Mouse (Mus musculus): ENCODE measurements at regions not wholly inside any gene's neighbourhood (a gene's known extent, or its start where the extent isn't known, plus 50 kb on each side); places are given as distances from the start of the nearest gene placed in this dataset.

- Histone ChIP-seq H3K4me1 (ENCODE audit: control insufficient read depth, insufficient read depth, low read length) (no peaks in the 10 kb centered on the region; the same call in 1 of the 2 replicates), H3K4me3 (replicated peaks; ENCODE audit: control insufficient read depth, low read depth, low read length) (no peak overlapping the region), H3K27ac (ENCODE audit: control insufficient read depth, insufficient read depth, low read depth, low read length, poor library complexity) (no peak overlapping the region)
- WGBS: 43% methylated on average over 3 of the region's 3 CpGs
- TF ChIP-seq POLR2A (IDR thresholded peaks at IDR 0.05; ENCODE audit: borderline replicate concordance, control insufficient read depth, low read depth, low read length): no peak
- TF ChIP-seq CTCF (IDR thresholded peaks at IDR 0.05; ENCODE audit: control insufficient read depth, insufficient read depth, low read length): no peak
These were observed 238.0 kb downstream of the Fam49a start for GRCm38 (mm10) chr12:12499903-12500302.

- TF ChIP-seq CTCF (IDR thresholded peaks at IDR 0.05; ENCODE audit: control insufficient read depth, insufficient read depth, low read length) (no peak), POLR2A (IDR thresholded peaks at IDR 0.05; ENCODE audit: borderline replicate concordance, control insufficient read depth, low read depth, low read length) (no peak)
- Histone ChIP-seq H3K4me1 (ENCODE audit: control insufficient read depth, insufficient read depth, low read length) (no peaks in the 10 kb centered on the region; the same call in 1 of the 2 replicates), H3K27ac (ENCODE audit: control insufficient read depth, insufficient read depth, low read depth, low read length, poor library complexity) (no peak overlapping the region), H3K4me3 (replicated peaks; ENCODE audit: control insufficient read depth, low read depth, low read length) (no peak overlapping the region)
These were observed 236.7 kb downstream of the Fam49a start for GRCm38 (mm10) chr12:12498621-12499020.

- TF ChIP-seq CTCF (IDR thresholded peaks at IDR 0.05; ENCODE audit: control insufficient read depth, insufficient read depth, low read length) (no peak), POLR2A (IDR thresholded peaks at IDR 0.05; ENCODE audit: borderline replicate concordance, control insufficient read depth, low read depth, low read length) (no peak)
- Histone ChIP-seq H3K4me1 (ENCODE audit: control insufficient read depth, insufficient read depth, low read length) (peaks cover 2% of the 10 kb centered on the region), H3K4me3 (replicated peaks; ENCODE audit: control insufficient read depth, low read depth, low read length) (no peak overlapping the region), H3K27ac (ENCODE audit: control insufficient read depth, insufficient read depth, low read depth, low read length, poor library complexity) (no peak overlapping the region)
- 22% methylated on average over 6 of the region's 6 CpGs for WGBS
These were observed 235.4 kb downstream of the Fam49a start for GRCm38 (mm10) chr12:12497277-12497841.

- WGBS: 5% methylated on average over 7 of the region's 7 CpGs
- peaks cover 2% of the 10 kb centered on the region for H3K4me1 ChIP-seq (ENCODE audit: control insufficient read depth, insufficient read depth, low read length)
- TF ChIP-seq POLR2A (IDR thresholded peaks at IDR 0.05; ENCODE audit: borderline replicate concordance, control insufficient read depth, low read depth, low read length) (no peak), CTCF (IDR thresholded peaks at IDR 0.05; ENCODE audit: control insufficient read depth, insufficient read depth, low read length) (no peak)
- no peak overlapping the region for H3K27ac ChIP-seq (ENCODE audit: control insufficient read depth, insufficient read depth, low read depth, low read length, poor library complexity)
- H3K4me3 ChIP-seq (replicated peaks; ENCODE audit: control insufficient read depth, low read depth, low read length): no peak overlapping the region
These were observed 234.7 kb downstream of the Fam49a start for GRCm38 (mm10) chr12:12496593-12497141.

- H3K4me1 ChIP-seq (ENCODE audit: control insufficient read depth, insufficient read depth, low read length): peaks cover 2% of the 10 kb centered on the region
- 62% methylated on average over 1 of the region's 1 CpGs for WGBS
These were observed 228.2 kb downstream of the Fam49a start for GRCm38 (mm10) chr12:12490173-12490572.

GRCm38 (mm10) chr12:12488090-12488489 lies 226.2 kb downstream of the Fam49a start:
- Histone ChIP-seq H3K4me3 (replicated peaks; ENCODE audit: control insufficient read depth, low read depth, low read length) (no peak overlapping the region), H3K4me1 (ENCODE audit: control insufficient read depth, insufficient read depth, low read length) (no peaks in the 10 kb centered on the region; the same call in 1 of the 2 replicates), H3K27ac (ENCODE audit: control insufficient read depth, insufficient read depth, low read depth, low read length, poor library complexity) (no peak overlapping the region)
- 69% methylated on average over 1 of the region's 1 CpGs for WGBS
- TF ChIP-seq CTCF (IDR thresholded peaks at IDR 0.05; ENCODE audit: control insufficient read depth, insufficient read depth, low read length): no peak
- no peak for TF ChIP-seq POLR2A (IDR thresholded peaks at IDR 0.05; ENCODE audit: borderline replicate concordance, control insufficient read depth, low read depth, low read length)

More at GRCm38 (mm10) chr12:12490173-12490572, 228.2 kb downstream of the Fam49a start:
- no peak for TF ChIP-seq POLR2A (IDR thresholded peaks at IDR 0.05; ENCODE audit: borderline replicate concordance, control insufficient read depth, low read depth, low read length)
- no peak for TF ChIP-seq CTCF (IDR thresholded peaks at IDR 0.05; ENCODE audit: control insufficient read depth, insufficient read depth, low read length)
- no peak overlapping the region for H3K4me3 ChIP-seq (replicated peaks; ENCODE audit: control insufficient read depth, low read depth, low read length)
- H3K27ac ChIP-seq (ENCODE audit: control insufficient read depth, insufficient read depth, low read depth, low read length, poor library complexity): no peak overlapping the region

GRCm38 (mm10) chr12:12486656-12487356 lies 224.9 kb downstream of the Fam49a start:
- Histone ChIP-seq H3K4me3 (replicated peaks; ENCODE audit: control insufficient read depth, low read depth, low read length) (no peak overlapping the region), H3K4me1 (ENCODE audit: control insufficient read depth, insufficient read depth, low read length) (no peaks in the 10 kb centered on the region; the same call in 1 of the 2 replicates), H3K27ac (ENCODE audit: control insufficient read depth, insufficient read depth, low read depth, low read length, poor library complexity) (no peak overlapping the region)
- 86% methylated on average over 1 of the region's 1 CpGs for WGBS
- TF ChIP-seq CTCF (IDR thresholded peaks at IDR 0.05; ENCODE audit: control insufficient read depth, insufficient read depth, low read length) (no peak), POLR2A (IDR thresholded peaks at IDR 0.05; ENCODE audit: borderline replicate concordance, control insufficient read depth, low read depth, low read length) (no peak)

- WGBS: 85% methylated on average over 9 of the region's 9 CpGs
- TF ChIP-seq CTCF (IDR thresholded peaks at IDR 0.05; ENCODE audit: control insufficient read depth, insufficient read depth, low read length): no peak
- no peak for TF ChIP-seq POLR2A (IDR thresholded peaks at IDR 0.05; ENCODE audit: borderline replicate concordance, control insufficient read depth, low read depth, low read length)
- Histone ChIP-seq H3K27ac (ENCODE audit: control insufficient read depth, insufficient read depth, low read depth, low read length, poor library complexity) (no peak overlapping the region), H3K4me3 (replicated peaks; ENCODE audit: control insufficient read depth, low read depth, low read length) (no peak overlapping the region), H3K4me1 (ENCODE audit: control insufficient read depth, insufficient read depth, low read length) (no peaks in the 10 kb centered on the region; the same call in none of the 2 replicates)
These were observed 223.2 kb downstream of the Fam49a start for GRCm38 (mm10) chr12:12484921-12485680.
